Mouse (Mus musculus): ENCODE data around the gene Plac8. TPM values are rescaled to one million over a fixed set of nuclear protein-coding genes. Genes with fewer than 3 reads are reported as not detected.
A peak's percentile ranks its signal among the peaks of the same experiment; 100 is the strongest.

Gene Plac8
- total and polyA plus RNA-seq, 2 experiments from 2014 or later, result 3.2 to 5.2 TPM

DNA sequence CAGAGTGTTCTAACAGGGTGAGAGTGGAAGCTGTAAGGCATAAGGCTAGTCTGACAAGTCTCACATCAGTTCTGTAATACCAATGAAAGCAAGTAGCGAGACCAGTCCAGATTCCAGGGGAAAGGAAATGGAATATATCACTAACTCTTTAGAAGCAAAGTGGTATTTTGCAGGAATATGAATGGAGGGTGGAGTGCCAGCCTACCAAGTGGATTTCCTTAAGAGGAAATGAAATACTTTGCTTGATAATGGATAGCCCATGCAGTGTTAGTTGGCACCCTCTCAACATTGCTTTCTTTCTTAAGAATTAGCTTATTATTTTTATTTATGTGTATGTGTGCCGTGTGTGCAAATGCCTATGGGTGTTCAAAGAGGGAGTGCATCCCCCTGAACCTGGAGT lies 51.8 kb downstream of the Plac8 start:
- H3K9ac ChIP-seq (replicated peaks; ENCODE audit: low read depth, low read length), result no peak overlapping the region
- no peak overlapping the region for H3K4me2 ChIP-seq (ENCODE audit: low read depth, low read length)
- ATAC-seq (ENCODE audit: insufficient read depth, low read depth), result no peak
- no peaks in the 10 kb centered on the region for H3K9me3 ChIP-seq (replicated peaks; ENCODE audit: control insufficient read depth, low read length)
- no peak overlapping the region for H3K4me3 ChIP-seq (ENCODE audit: low read depth, low read length)
- no peaks in the 10 kb centered on the region for H3K27me3 ChIP-seq (ENCODE audit: control insufficient read depth, insufficient read depth, low read length)
- no peak overlapping the region for H3K27ac ChIP-seq (ENCODE audit: low read depth)
- TF ChIP-seq EP300 (IDR thresholded peaks at IDR 0.05; ENCODE audit: low read depth), result no peak
- TF ChIP-seq CTCF (IDR thresholded peaks at IDR 0.05; ENCODE audit: low read depth), result no peak
- no peak for DNase-seq (ENCODE audit: low spot score)
- H3K36me3 ChIP-seq (replicated peaks; ENCODE audit: control insufficient read depth, insufficient read depth, low read length), result peaks cover 6% of the 10 kb centered on the region; the same call in 1 of the 2 replicates
- H3K4me1 ChIP-seq (ENCODE audit: control insufficient read depth, insufficient read depth), result peaks cover 21% of the 10 kb centered on the region
- WGBS, result 69% methylated on average over 2 of the region's 2 CpGs

GRCm38 (mm10) chr5:100519027-100519411 lies 53.0 kb downstream of the Plac8 start:
- H3K9ac ChIP-seq (replicated peaks; ENCODE audit: low read depth, low read length), result peak overlapping the region; percentile 85
- no peak for DNase-seq (ENCODE audit: low spot score)

GRCm38 (mm10) chr5:100518049-100519026 lies 53.7 kb downstream of the Plac8 start, which contains the start of gene Cops4:
Cops4 (plus strand) TSS chr5:100518309.
- Histone ChIP-seq H3K4me3 (ENCODE audit: low read depth, low read length) (peak within 1 kb of the TSS; percentile 87), H3K4me1 (ENCODE audit: control insufficient read depth, insufficient read depth) (peaks cover 21% of the 10 kb centered on the region), H3K27me3 (ENCODE audit: control insufficient read depth, insufficient read depth, low read length) (no peaks in the 10 kb centered on the region), H3K27ac (ENCODE audit: low read depth) (peak within 1 kb of the TSS; percentile 82), H3K9ac (replicated peaks; ENCODE audit: low read depth, low read length) (peak within 1 kb of the TSS; percentile 85), H3K36me3 (replicated peaks; ENCODE audit: control insufficient read depth, insufficient read depth, low read length) (0 out of 2 replicates have a peak, but pooled peaks cover 4% of the 10 kb centered on the region), H3K4me2 (ENCODE audit: low read depth, low read length) (peak within 1 kb of the TSS; percentile 82), H3K9me3 (replicated peaks; ENCODE audit: control insufficient read depth, low read length) (no peaks in the 10 kb centered on the region)
- peak; percentile 100 for ATAC-seq (ENCODE audit: insufficient read depth, low read depth)
- under 1% methylated on average over 64 of the region's 64 CpGs for WGBS
- TF ChIP-seq CTCF (IDR thresholded peaks at IDR 0.05; ENCODE audit: low read depth) (peak; percentile 28), EP300 (IDR thresholded peaks at IDR 0.05; ENCODE audit: low read depth) (no peak)
- DNase-seq (ENCODE audit: low spot score), result peak; percentile 99

More at GRCm38 (mm10) chr5:100519027-100519411, 53.0 kb downstream of the Plac8 start:
- Histone ChIP-seq H3K4me1 (ENCODE audit: control insufficient read depth, insufficient read depth) (peaks cover 21% of the 10 kb centered on the region), H3K9me3 (replicated peaks; ENCODE audit: control insufficient read depth, low read length) (no peaks in the 10 kb centered on the region), H3K36me3 (replicated peaks; ENCODE audit: control insufficient read depth, insufficient read depth, low read length) (0 out of 2 replicates have a peak, but pooled peaks cover 4% of the 10 kb centered on the region), H3K27me3 (ENCODE audit: control insufficient read depth, insufficient read depth, low read length) (no peaks in the 10 kb centered on the region), H3K27ac (ENCODE audit: low read depth) (peak overlapping the region; percentile 82), H3K4me3 (ENCODE audit: low read depth, low read length) (peak overlapping the region; percentile 87), H3K4me2 (ENCODE audit: low read depth, low read length) (peak overlapping the region; percentile 71)
- no peak for ATAC-seq (ENCODE audit: insufficient read depth, low read depth)
- TF ChIP-seq EP300 (IDR thresholded peaks at IDR 0.05; ENCODE audit: low read depth) (no peak), CTCF (IDR thresholded peaks at IDR 0.05; ENCODE audit: low read depth) (no peak)
- WGBS, result 5% methylated on average over 5 of the region's 5 CpGs

DNA sequence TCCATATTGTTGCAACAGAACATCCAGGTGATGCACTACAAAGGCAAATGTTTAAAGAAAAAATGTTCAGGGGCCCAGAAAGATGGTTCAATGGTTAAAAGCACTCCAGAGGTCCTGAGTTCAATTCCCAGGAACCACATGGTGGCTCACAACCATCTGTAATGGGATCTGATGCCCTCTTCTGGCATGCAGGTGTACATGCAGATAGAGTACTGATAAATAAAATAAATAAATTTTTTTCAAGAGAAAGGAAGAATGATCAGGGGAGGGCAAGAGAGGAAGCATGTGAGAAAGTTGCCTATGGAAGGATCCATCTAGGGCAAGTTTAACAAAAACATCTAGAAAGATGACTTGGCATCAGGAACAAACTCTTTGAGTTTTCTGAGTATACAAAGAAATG lies 59.5 kb downstream of the Plac8 start:
- Histone ChIP-seq H3K27ac (ENCODE audit: low read depth) (no peak overlapping the region), H3K4me1 (ENCODE audit: control insufficient read depth, insufficient read depth) (peaks cover 3% of the 10 kb centered on the region), H3K27me3 (ENCODE audit: control insufficient read depth, insufficient read depth, low read length) (no peaks in the 10 kb centered on the region), H3K9me3 (replicated peaks; ENCODE audit: control insufficient read depth, low read length) (no peaks in the 10 kb centered on the region), H3K9ac (replicated peaks; ENCODE audit: low read depth, low read length) (no peak overlapping the region), H3K36me3 (replicated peaks; ENCODE audit: control insufficient read depth, insufficient read depth, low read length) (no peaks in the 10 kb centered on the region), H3K4me2 (ENCODE audit: low read depth, low read length) (no peak overlapping the region), H3K4me3 (ENCODE audit: low read depth, low read length) (no peak overlapping the region)
- ATAC-seq (ENCODE audit: insufficient read depth, low read depth) (no peak), DNase-seq (ENCODE audit: low spot score) (no peak)
- TF ChIP-seq CTCF (IDR thresholded peaks at IDR 0.05; ENCODE audit: low read depth), result no peak
- no peak for TF ChIP-seq EP300 (IDR thresholded peaks at IDR 0.05; ENCODE audit: low read depth)

DNA sequence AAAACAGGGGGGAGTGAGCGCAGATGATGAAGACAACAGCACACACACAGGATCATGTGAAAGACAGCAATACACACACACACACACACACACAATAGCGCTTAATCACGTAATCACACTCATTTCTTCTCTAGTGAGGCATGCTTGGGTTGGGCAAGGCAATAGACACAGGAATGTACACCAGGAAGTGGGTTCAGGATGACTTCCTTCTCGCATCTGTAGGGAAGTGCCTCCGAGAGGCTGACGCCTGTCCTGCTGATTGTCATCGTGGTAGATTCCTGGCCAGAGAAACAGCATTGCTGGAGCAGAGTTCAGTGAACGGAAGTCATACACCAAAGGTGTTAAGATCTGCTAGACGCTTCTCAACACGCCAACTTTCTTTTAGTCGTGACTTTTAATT lies 62.8 kb downstream of the Plac8 start:
- H3K27me3 ChIP-seq (ENCODE audit: control insufficient read depth, insufficient read depth, low read length), result no peaks in the 10 kb centered on the region
- TF ChIP-seq CTCF (IDR thresholded peaks at IDR 0.05; ENCODE audit: low read depth) (no peak), EP300 (IDR thresholded peaks at IDR 0.05; ENCODE audit: low read depth) (no peak)
- DNase-seq (ENCODE audit: low spot score) (no peak), ATAC-seq (ENCODE audit: insufficient read depth, low read depth) (no peak)
- H3K9me3 ChIP-seq (replicated peaks; ENCODE audit: control insufficient read depth, low read length), result no peaks in the 10 kb centered on the region
- H3K4me2 ChIP-seq (ENCODE audit: low read depth, low read length), result no peak overlapping the region
- H3K4me1 ChIP-seq (ENCODE audit: control insufficient read depth, insufficient read depth), result no peaks in the 10 kb centered on the region
- no peak overlapping the region for H3K4me3 ChIP-seq (ENCODE audit: low read depth, low read length)
- H3K36me3 ChIP-seq (replicated peaks; ENCODE audit: control insufficient read depth, insufficient read depth, low read length), result no peaks in the 10 kb centered on the region
- 53% methylated on average over 11 of the region's 11 CpGs for WGBS
- H3K27ac ChIP-seq (ENCODE audit: low read depth), result no peak overlapping the region
- no peak overlapping the region for H3K9ac ChIP-seq (replicated peaks; ENCODE audit: low read depth, low read length)

Other genes with a start within 250 kb of the Plac8 start
- 246 and 258 TPM in 2 replicates for gene Sec31a, start 156.0 kb downstream of the Plac8 start, total RNA-seq (2014; rRNA removed; ENCODE audit: low replicate concordance)
- gene Sec31a, start 156.0 kb downstream of the Plac8 start, polyA plus RNA-seq (2015; fragmentation: Nextera tagmentation; extraction: Ambion mirVana), result 101 and 102 TPM in 2 replicates
- gene Lin54, start 71.6 kb downstream of the Plac8 start, total RNA-seq (2014; rRNA removed; ENCODE audit: low replicate concordance), result 12.8 and 21.1 TPM in 2 replicates
- 5.5 and 6.1 TPM in 2 replicates for gene Lin54, start 71.6 kb downstream of the Plac8 start, polyA plus RNA-seq (2015; fragmentation: Nextera tagmentation; extraction: Ambion mirVana)
- gene Cops4, start 53.9 kb downstream of the Plac8 start, total RNA-seq (2014; rRNA removed; ENCODE audit: low replicate concordance), result 101 and 118 TPM in 2 replicates
- gene Cops4, start 53.9 kb downstream of the Plac8 start, polyA plus RNA-seq (2015; fragmentation: Nextera tagmentation; extraction: Ambion mirVana), result 140 and 143 TPM in 2 replicates
- gene Coq2, start 102.9 kb upstream of the Plac8 start, total RNA-seq (2014; rRNA removed; ENCODE audit: low replicate concordance), result 146 and 167 TPM in 2 replicates
- gene Coq2, start 102.9 kb upstream of the Plac8 start, polyA plus RNA-seq (2015; fragmentation: Nextera tagmentation; extraction: Ambion mirVana), result 68.3 and 68.5 TPM in 2 replicates
- gene Hpse, start 147.5 kb upstream of the Plac8 start, total RNA-seq (2014; rRNA removed; ENCODE audit: low replicate concordance), result 0.73 and 1.7 TPM in 2 replicates
- gene Hpse, start 147.5 kb upstream of the Plac8 start, polyA plus RNA-seq (2015; fragmentation: Nextera tagmentation; extraction: Ambion mirVana), result 0.38 and 0.63 TPM in 2 replicates
- gene Helq, start 226.4 kb upstream of the Plac8 start, total RNA-seq (2014; rRNA removed; ENCODE audit: low replicate concordance), result 0.42 and 4.4 TPM in 2 replicates
- gene Helq, start 226.4 kb upstream of the Plac8 start, polyA plus RNA-seq (2015; fragmentation: Nextera tagmentation; extraction: Ambion mirVana), result 3.9 and 4.0 TPM in 2 replicates
- gene Mrps18c, start 226.4 kb upstream of the Plac8 start, total RNA-seq (2014; rRNA removed; ENCODE audit: low replicate concordance), result 25.1 and 57.1 TPM in 2 replicates
- 195 and 202 TPM in 2 replicates for gene Mrps18c, start 226.4 kb upstream of the Plac8 start, polyA plus RNA-seq (2015; fragmentation: Nextera tagmentation; extraction: Ambion mirVana)
- gene Abraxas1, start 248.7 kb upstream of the Plac8 start, total RNA-seq (2014; rRNA removed; ENCODE audit: low replicate concordance), result 16.7 and 19.5 TPM in 2 replicates
- 26.8 and 28.9 TPM in 2 replicates for gene Abraxas1, start 248.7 kb upstream of the Plac8 start, polyA plus RNA-seq (2015; fragmentation: Nextera tagmentation; extraction: Ambion mirVana)

All from heart, postnatal 0 days (tissue).